Mouse (Mus musculus): ENCODE measurements around the gene Adgrl3. TPM values are rescaled to one million over a fixed set of nuclear protein-coding genes. Genes with fewer than 3 reads are reported as not detected.

Gene Adgrl3
- total and polyA plus RNA-seq, 3 experiments, result not detected

DNA sequence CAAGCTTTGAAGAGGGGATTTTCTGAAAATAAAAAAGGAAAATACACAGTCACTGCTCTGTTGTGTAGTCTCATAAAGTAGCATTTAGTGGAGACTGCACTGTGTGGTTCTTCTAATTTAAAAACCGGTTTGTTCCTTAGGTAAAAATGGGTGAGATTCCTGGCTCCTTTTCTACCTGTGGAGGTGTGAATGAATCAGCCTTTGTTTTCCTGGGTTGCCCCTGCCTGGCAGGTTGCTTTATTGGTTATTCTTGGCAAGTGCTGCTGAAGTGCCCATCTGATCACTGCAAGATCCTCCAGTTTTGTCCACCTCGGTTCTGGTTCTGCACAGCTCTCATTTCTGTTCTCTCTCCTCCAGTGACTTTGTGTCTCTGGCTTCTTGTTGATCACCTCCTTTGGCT lies 136.3 kb downstream of the Adgrl3 start:
- Histone ChIP-seq H3K36me3 (ENCODE audit: control insufficient read depth in 1 of 2, insufficient read depth in 2 of 2, low read length in 2 of 2) (no peaks in the 10 kb centered on the region), H3K4me1 (ENCODE audit: control insufficient read depth in 1 of 2, insufficient read depth in 2 of 2, low read length in 2 of 2) (no peaks in the 10 kb centered on the region), H3K4me3 (ENCODE audit: control insufficient read depth in 1 of 2, insufficient read depth in 1 of 2, low read depth in 2 of 2, low read length in 2 of 2) (no peak overlapping the region), H3K27ac (ENCODE audit: control insufficient read depth, low read depth, low read length) (no peak overlapping the region), H3K27me3 (ENCODE audit: control insufficient read depth in 1 of 2, insufficient read depth in 2 of 2, low read length in 2 of 2) (no peaks in the 10 kb centered on the region), H3K79me2 (ENCODE audit: control insufficient read depth, insufficient read depth, low read length, poor library complexity) (no peaks in the 10 kb centered on the region), H3K9me3 (replicated peaks; ENCODE audit: insufficient read depth, low read length) (no peaks in the 10 kb centered on the region), H3K9ac (ENCODE audit: control insufficient read depth, low read depth, low read length, poor library complexity, severe bottlenecking) (no peak overlapping the region)
- TF ChIP-seq KAT2A (conservative IDR thresholded peaks at IDR 0.05; ENCODE audit: low read depth, low read length) (no peak), RAD21 (IDR thresholded peaks at IDR 0.05; ENCODE audit: low read depth, low read length) (no peak), CHD2 (IDR thresholded peaks at IDR 0.05; ENCODE audit: low read length) (no peak), USF1 (IDR thresholded peaks at IDR 0.05; ENCODE audit: low read depth, low read length) (no peak), MEF2A (IDR thresholded peaks at IDR 0.05; ENCODE audit: extremely low read depth, insufficient replicate concordance, low read depth, low read length, poor library complexity, severe bottlenecking) (no peak), JUND (IDR thresholded peaks at IDR 0.05; ENCODE audit: low read depth, low read length) (no peak), EP300 (IDR thresholded peaks at IDR 0.05; ENCODE audit: low read depth in 1 of 2, low read length in 2 of 2) (no peak), SMC3 (IDR thresholded peaks at IDR 0.05; ENCODE audit: low read depth, low read length) (no peak), POLR2AphosphoS2 (IDR thresholded peaks at IDR 0.05; ENCODE audit: low read length) (no peak), ELF1 (IDR thresholded peaks at IDR 0.05; ENCODE audit: low read depth, low read length) (no peak), NELFE (IDR thresholded peaks at IDR 0.05; ENCODE audit: low read depth, low read length) (no peak), RCOR1 (IDR thresholded peaks at IDR 0.05; ENCODE audit: low read depth, low read length) (no peak), MYB (IDR thresholded peaks at IDR 0.05; ENCODE audit: low read depth, low read length) (no peak), POLR2A (IDR thresholded peaks at IDR 0.05; ENCODE audit: control insufficient read depth in 1 of 2, insufficient read depth in 1 of 2, low read depth in 1 of 2, low read length in 2 of 2, poor library complexity in 1 of 2) (no peak)
- DNase-seq (ENCODE audit: low read depth, low spot score), result no peak

DNA sequence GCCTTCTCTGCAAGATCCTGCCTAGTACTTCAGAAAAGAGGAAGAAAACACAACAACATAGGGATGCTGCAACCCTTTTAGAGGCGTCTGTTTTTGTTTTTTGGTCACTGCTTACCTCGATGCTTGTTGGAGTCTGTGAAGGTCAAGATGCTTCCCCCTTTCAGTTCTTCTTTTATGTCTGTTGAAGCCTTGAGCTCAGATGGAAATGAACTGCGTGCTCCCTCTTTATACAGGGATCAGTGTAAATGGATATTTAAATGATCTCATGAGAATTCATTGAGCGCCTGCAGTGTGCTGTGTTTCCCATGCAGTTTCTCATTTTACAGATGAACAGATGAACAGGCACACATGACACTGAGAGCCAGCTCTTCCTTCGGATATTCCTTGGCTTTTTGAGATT lies 136.9 kb downstream of the Adgrl3 start:
- H3K4me3 ChIP-seq (ENCODE audit: control insufficient read depth in 1 of 2, insufficient read depth in 1 of 2, low read depth in 2 of 2, low read length in 2 of 2), result no peak overlapping the region
- no peak overlapping the region for H3K27ac ChIP-seq (ENCODE audit: control insufficient read depth, low read depth, low read length)
- H3K36me3 ChIP-seq (ENCODE audit: control insufficient read depth in 1 of 2, insufficient read depth in 2 of 2, low read length in 2 of 2), result no peaks in the 10 kb centered on the region
- no peak for TF ChIP-seq NELFE (IDR thresholded peaks at IDR 0.05; ENCODE audit: low read depth, low read length)
- TF ChIP-seq ZKSCAN1 (IDR thresholded peaks at IDR 0.05; ENCODE audit: low read depth, low read length), result no peak
- TF ChIP-seq POLR2AphosphoS2 (IDR thresholded peaks at IDR 0.05; ENCODE audit: low read length), result no peak
- no peaks in the 10 kb centered on the region for H3K9me3 ChIP-seq (replicated peaks; ENCODE audit: insufficient read depth, low read length)
- no peak overlapping the region for H3K9ac ChIP-seq (ENCODE audit: control insufficient read depth, low read depth, low read length, poor library complexity, severe bottlenecking)
- no peaks in the 10 kb centered on the region for H3K27me3 ChIP-seq (ENCODE audit: control insufficient read depth in 1 of 2, insufficient read depth in 2 of 2, low read length in 2 of 2)
- no peaks in the 10 kb centered on the region for H3K4me1 ChIP-seq (ENCODE audit: control insufficient read depth in 1 of 2, insufficient read depth in 2 of 2, low read length in 2 of 2)
- DNase-seq (ENCODE audit: low read depth, low spot score), result no peak
- no peaks in the 10 kb centered on the region for H3K79me2 ChIP-seq (ENCODE audit: control insufficient read depth, insufficient read depth, low read length, poor library complexity)

- H3K9ac ChIP-seq (ENCODE audit: control insufficient read depth, low read depth, low read length, poor library complexity, severe bottlenecking), result no peak overlapping the region
- no peaks in the 10 kb centered on the region for H3K9me3 ChIP-seq (replicated peaks; ENCODE audit: insufficient read depth, low read length)
- H3K36me3 ChIP-seq (ENCODE audit: control insufficient read depth in 1 of 2, insufficient read depth in 2 of 2, low read length in 2 of 2), result no peaks in the 10 kb centered on the region
- no peaks in the 10 kb centered on the region for H3K27me3 ChIP-seq (ENCODE audit: control insufficient read depth in 1 of 2, insufficient read depth in 2 of 2, low read length in 2 of 2)
- H3K79me2 ChIP-seq (ENCODE audit: control insufficient read depth, insufficient read depth, low read length, poor library complexity), result no peaks in the 10 kb centered on the region
- no peak overlapping the region for H3K27ac ChIP-seq (ENCODE audit: control insufficient read depth, low read depth, low read length)
- H3K4me3 ChIP-seq (ENCODE audit: control insufficient read depth in 1 of 2, insufficient read depth in 1 of 2, low read depth in 2 of 2, low read length in 2 of 2), result no peak overlapping the region
- no peaks in the 10 kb centered on the region for H3K4me1 ChIP-seq (ENCODE audit: control insufficient read depth in 1 of 2, insufficient read depth in 2 of 2, low read length in 2 of 2)
- no peak for DNase-seq (ENCODE audit: low read depth, low spot score)
- no peak for TF ChIP-seq ETS1 (IDR thresholded peaks at IDR 0.05; ENCODE audit: low read depth, low read length)
- no peak for TF ChIP-seq SMC3 (IDR thresholded peaks at IDR 0.05; ENCODE audit: low read depth, low read length)
- no peak for TF ChIP-seq JUND (IDR thresholded peaks at IDR 0.05; ENCODE audit: low read depth, low read length)
- no peak for TF ChIP-seq GABPA (IDR thresholded peaks at IDR 0.05; ENCODE audit: low read depth, low read length)
- no peak for TF ChIP-seq USF2 (IDR thresholded peaks at IDR 0.05; ENCODE audit: borderline replicate concordance in 1 of 2, insufficient read depth in 1 of 2, low read depth in 1 of 2, low read length in 2 of 2)
- TF ChIP-seq KAT2A (conservative IDR thresholded peaks at IDR 0.05; ENCODE audit: low read depth, low read length), result no peak
- TF ChIP-seq CHD2 (IDR thresholded peaks at IDR 0.05; ENCODE audit: low read length), result no peak
- TF ChIP-seq UBTF (IDR thresholded peaks at IDR 0.05; ENCODE audit: borderline replicate concordance, insufficient read depth, low read depth, low read length), result no peak
Observed at GRCm38 (mm10) chr5:81159013-81159412, 139.1 kb downstream of the Adgrl3 start.
